Mouse (Mus musculus) cerebral cortex, adult 2 months (tissue): ENCODE data around the gene Fam174a.

ENCODE experiments used
- WGBS: fragments of 180-500 bp; shearing (Covaris S2); methylation state at CpG from one replicate; pipeline ENCODE4 v1.1.7; 2018; 5-methylcytosine and 5-hydroxymethylcytosine counted together

Gene Fam174a

DNA sequence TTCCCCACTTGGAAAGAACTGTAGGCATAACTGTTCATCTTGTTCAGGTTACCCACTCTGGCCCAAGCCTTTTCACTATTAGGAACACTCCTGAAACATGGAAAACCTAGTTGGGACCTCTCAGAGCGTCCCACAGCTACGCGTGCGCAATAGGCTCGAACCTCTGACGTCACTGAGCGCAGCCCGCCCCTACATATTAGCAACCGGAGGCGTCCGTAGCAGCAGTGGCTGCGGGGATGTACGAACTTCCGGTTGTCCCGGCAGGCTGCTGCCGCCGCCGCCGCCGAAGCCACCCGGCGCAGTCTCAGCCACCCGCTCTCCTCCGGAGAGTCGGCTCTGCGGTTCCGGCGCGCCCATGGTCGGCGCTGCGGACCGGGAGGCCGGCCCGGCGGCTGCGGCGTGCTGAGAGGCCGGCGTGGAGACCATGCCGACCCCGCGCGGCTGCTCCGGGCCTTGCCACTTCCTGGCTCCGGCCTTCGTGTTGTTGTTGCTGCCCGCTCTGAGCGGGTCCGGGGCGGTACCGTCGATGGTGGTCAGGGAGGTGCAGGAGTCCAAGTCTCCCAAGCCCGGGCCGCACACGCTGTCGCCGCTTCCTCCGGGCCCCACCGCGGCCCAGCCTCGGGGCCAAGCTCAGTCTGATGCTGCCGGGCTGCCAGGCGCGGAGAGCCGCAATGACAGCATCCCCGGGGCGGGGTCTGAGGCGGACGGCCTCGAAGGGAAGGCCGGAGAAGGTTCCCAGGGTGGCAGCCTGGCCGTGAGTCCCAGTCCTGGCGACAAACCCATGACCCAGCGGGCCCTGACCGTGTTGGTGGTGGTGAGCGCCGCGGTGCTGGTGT, at the start of gene Fam174a:
Gene Fam174a, plus strand, starts transcription at position 231 of the 836 bp plus-strand sequence.
- under 1% methylated on average over 75 of the region's 79 CpGs for WGBS

GRCm38 (mm10) chr1:95263843-95264242, 49.6 kb upstream of the Fam174a start:
- WGBS: 68% methylated on average over 2 of the region's 2 CpGs

GRCm38 (mm10) chr1:95267950-95268724, 45.3 kb upstream of the Fam174a start:
- 42% methylated on average over 13 of the region's 13 CpGs for WGBS

DNA sequence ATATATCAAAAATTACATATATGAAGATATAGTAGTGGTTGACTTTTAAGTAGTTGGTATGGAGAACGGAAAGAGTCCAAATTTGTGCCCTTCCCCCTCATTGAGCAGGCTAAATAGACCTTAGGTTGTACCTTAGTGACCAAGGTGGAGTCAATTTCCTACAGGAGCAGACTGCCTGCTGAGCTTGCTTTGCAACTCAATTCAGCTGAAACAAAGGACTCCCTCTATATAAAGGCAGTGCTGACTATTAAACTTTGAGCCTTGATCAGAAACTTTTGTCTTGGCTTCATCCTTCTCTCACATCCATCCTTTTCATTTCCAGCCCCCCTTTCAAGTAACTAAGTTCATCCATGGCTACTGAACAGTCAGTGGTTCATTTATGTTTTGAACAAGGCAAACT, 40.1 kb upstream of the Fam174a start:
- WGBS: 57% methylated on average over 1 of the region's 1 CpGs

DNA sequence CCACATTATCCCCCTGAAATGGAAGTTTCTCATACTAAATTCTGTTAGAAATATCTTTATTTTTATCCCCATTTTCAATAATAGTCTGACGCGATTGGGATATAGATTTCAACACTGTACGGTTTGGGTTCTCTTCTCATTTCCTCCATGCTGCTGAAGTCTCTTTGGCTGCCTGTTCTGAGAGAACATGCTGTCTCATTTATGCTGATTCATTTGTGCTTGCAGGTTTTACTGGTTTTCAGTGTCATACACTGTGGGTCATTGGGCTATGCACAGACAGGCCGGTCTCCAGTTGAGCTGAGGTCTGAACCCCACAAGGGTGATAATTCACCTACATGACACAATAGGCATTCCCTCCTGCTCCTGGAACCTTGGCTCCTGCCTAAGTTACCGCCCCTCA, 5.1 kb upstream of the Fam174a start:
- WGBS: 88% methylated on average over 5 of the region's 5 CpGs

DNA sequence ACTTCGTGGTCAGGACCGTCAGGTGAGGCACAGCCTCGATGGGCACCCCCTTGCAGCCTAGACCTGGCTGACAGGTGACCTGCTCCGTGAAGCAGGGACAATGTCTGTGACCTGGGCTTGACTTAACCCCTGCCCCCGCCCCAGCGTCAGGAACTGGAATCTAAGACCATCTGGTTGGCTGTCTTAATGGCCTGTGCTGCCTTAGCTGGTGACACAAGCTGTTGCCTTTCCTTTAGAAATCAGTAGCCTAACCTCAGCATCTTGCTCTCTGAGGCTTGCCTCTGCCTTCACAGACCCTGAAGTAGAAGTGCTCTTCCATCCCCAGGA, 769 bp downstream of the Fam174a start:
- 0% methylated on average over 6 of the region's 6 CpGs for WGBS

- WGBS: 28% methylated on average over 6 of the region's 6 CpGs
These were observed 2.6 kb downstream of the Fam174a start for GRCm38 (mm10) chr1:95315981-95316380.

GRCm38 (mm10) chr1:95322219-95322618, 8.8 kb downstream of the Fam174a start:
- 98% methylated on average over 2 of the region's 2 CpGs for WGBS

GRCm38 (mm10) chr1:95323004-95323403, 9.6 kb downstream of the Fam174a start:
- WGBS: 81% methylated on average over 7 of the region's 7 CpGs

DNA sequence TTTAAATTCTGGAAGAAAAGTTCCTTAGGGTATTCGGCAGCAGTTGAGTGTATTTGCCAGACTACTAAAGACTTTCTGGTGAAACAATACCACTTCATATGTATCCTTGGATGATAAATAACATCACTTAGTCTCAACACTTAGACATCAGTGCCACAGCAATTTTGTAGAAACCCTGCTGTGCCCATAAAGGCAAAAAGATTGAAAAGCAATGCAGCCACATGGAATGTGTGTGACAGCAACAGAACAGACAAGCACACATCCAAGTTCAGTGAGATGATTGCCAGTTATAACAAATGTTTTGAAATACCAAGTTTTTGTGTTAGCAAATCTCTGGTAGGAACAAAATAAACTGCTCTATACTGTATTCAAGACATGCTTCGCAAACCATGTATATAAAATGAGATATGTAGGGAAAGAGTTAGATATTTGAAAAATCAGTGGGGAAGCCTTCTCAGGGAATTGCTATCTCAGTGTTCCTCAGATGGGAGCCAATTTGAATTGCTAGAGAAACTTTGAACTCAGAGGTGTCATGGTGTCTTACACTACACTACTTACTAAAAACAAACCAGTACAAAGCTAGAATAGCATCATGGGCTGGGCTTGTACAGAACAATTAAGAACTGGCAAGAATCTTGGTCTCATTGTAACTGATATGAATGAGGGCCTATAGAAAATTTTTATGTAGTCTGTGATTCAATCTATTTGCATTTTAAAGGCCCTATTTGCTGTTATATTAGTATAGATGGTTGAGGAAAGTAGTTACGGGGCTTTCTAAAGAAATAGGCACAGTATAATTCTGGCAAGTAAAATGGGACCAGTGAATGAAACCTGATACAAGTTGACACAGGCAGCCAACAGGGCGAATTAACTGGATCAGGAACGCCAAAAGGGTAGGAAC, 30.4 kb downstream of the Fam174a start:
- WGBS: 73% methylated on average over 5 of the region's 5 CpGs

DNA sequence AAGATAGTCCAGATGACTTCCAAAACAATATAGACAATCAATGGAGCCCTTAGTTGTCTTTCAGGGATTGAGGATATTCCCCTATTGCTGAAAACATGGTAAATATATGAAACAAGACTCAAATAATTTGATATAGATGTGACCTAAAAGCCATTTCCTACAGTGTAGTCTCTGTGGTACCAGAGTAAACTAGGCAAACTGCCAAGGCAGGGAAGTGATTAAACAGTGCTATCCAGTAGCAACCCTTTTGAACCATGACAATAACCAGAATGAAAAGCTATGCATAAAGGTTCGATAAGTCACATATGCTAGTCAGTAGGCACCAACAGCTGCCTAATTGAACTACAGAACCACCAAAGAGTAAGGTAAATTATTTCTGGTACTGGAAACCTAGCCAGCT, 40.7 kb downstream of the Fam174a start:
- 62% methylated on average over 1 of the region's 1 CpGs for WGBS

DNA sequence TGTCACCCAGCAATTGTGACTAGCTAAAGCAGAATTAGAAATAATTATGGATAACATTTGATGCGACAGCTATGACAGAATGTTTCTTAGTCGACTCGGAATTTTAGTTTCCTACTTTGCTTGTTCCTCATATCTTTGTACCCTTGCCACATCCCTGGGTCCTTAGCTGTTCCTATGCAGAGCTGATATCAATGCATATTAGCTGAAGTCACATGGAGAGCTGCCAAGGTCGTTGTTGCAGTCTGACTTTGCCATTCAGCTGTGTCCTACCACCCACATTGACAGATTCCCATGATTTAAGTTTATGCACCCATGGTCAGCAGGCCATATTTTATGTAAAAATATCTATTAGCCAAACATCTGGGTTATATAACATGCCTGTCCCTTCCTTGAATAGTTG, 43.5 kb downstream of the Fam174a start:
- 77% methylated on average over 4 of the region's 4 CpGs for WGBS

DNA sequence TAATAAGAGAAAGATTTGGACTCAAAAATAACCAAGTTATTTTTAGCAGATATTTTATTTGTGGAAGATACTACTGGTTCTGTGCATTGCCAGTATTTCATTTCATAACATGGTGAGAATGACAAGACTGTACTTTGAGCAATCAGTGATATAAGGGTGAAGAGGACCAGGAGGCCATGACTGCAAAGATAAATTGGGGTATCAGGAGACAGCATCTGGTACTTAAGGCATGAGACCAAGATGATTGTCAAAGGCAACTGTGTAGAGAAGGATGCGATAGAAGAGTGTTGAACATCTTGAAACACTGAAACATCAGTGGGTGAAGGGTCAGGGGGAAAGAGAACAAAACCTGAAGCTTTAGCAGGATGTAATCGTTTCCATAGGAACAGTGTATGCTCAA, 50.3 kb downstream of the Fam174a start:
- WGBS: 86% methylated on average over 2 of the region's 2 CpGs

GRCm38 (mm10) chr1:95366616-95367373, 53.4 kb downstream of the Fam174a start:
- WGBS: 78% methylated on average over 4 of the region's 4 CpGs

GRCm38 (mm10) chr1:95367748-95368147, 54.3 kb downstream of the Fam174a start:
- WGBS: 97% methylated on average over 4 of the region's 4 CpGs

DNA sequence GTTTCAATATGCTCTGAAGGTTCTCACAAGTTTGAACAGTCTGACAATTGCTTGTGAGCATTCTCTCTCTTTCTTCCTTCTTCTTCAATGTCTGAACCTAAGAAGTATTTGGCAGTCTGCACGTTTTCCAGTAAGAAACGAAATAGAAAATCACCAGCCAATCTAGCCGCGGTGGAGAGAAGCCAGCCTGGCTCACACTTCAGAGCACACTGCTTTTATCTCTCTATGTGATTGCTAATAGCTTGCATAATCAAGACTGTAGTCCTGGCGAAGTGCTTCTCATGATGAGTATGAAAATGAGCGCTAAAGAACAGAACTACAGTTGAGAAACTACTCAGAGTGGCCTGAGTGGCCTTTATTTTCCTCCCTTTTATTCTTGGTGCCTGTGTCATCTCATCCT, 62.0 kb downstream of the Fam174a start:
- WGBS: 38% methylated on average over 6 of the region's 6 CpGs

DNA sequence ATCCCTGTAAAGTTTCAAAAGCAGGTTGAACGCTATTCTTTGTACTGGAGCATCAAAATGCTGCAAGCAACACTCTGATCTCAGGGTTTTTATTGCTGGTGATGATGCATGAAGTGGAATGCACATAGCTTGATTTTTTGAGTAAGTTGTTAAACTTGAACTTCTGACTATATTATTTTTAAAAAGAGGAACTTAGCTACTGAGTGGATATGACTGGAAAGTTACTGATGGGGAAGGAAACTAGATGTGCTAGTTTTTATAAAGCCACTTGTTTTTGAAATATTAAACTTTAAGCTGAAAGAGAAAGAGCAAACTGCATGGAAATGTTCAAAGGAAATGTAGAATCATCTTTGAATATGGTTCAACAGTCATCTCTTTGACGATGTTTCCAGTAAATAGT, 67.6 kb downstream of the Fam174a start:
- 89% methylated on average over 2 of the region's 2 CpGs for WGBS
